Comparison of ENCODE assay signal across 10 mouse cellular contexts in genomic region chr12:116028095-116028494, GRCm38 (mm10). TPM values are rescaled to one million over a fixed set of nuclear protein-coding genes. Genes with fewer than 3 reads are reported as not detected.
DNase-seq lines count a peak whose midpoint lies in the region; ATAC-seq and TF ChIP-seq lines count a peak whose summit lies in the region.
"Had no signal": no experiment of that assay in that cellular context is flagged by ENCODE, and none has a peak within 500 bp of the region (broad histone marks: within the 10 kb centered on the region; RNA-seq: fewer than 3 reads in every experiment).

No protein-coding gene starts in this region.

- intact Hi-C loops in gastrocnemius, postnatal 36 days (cut with DNase I): no loop called here

- H3K4me1 ChIP-seq in embryonic facial prominence, embryonic 11.5 days (ENCODE audit: control insufficient read depth, insufficient read depth, low read length): no peaks in the 10 kb centered on the region
- no peaks in the 10 kb centered on the region for H3K4me1 ChIP-seq in embryonic facial prominence, embryonic 10.5 days
- no peaks in the 10 kb centered on the region for H3K4me1 ChIP-seq in lung, embryonic 14.5 days (ENCODE audit: insufficient read depth)
- H3K4me1 ChIP-seq: hindbrain, embryonic 10.5 days; limb, embryonic 10.5 days had no signal

- H3K9ac ChIP-seq in embryonic facial prominence, embryonic 11.5 days (replicated peaks; ENCODE audit: low read length): no peak overlapping the region
- no peak overlapping the region for H3K9ac ChIP-seq in lung, embryonic 14.5 days

- H3K27me3 ChIP-seq in embryonic facial prominence, embryonic 11.5 days (ENCODE audit: control insufficient read depth, insufficient read depth, low read length): no peaks in the 10 kb centered on the region
- H3K27me3 ChIP-seq in embryonic facial prominence, embryonic 10.5 days (replicated peaks; ENCODE audit: low read depth, poor library complexity, severe bottlenecking): no peaks in the 10 kb centered on the region
- H3K27me3 ChIP-seq in lung, embryonic 14.5 days (ENCODE audit: insufficient read depth, low read length): no peaks in the 10 kb centered on the region

- no peak overlapping the region for H3K4me3 ChIP-seq in embryonic facial prominence, embryonic 11.5 days (ENCODE audit: low read depth, low read length)
- no peak overlapping the region for H3K4me3 ChIP-seq in embryonic facial prominence, embryonic 10.5 days
- H3K4me3 ChIP-seq in lung, embryonic 14.5 days (ENCODE audit: low read depth, low read length): no peak overlapping the region
- H3K4me3 ChIP-seq: hindbrain, embryonic 10.5 days; limb, embryonic 10.5 days had no signal

- WGBS in embryonic facial prominence, embryonic 11.5 days: 54% methylated on average over 2 of the region's 2 CpGs
- 44% methylated on average over 2 of the region's 2 CpGs for WGBS in embryonic facial prominence, embryonic 10.5 days
- WGBS in lung, embryonic 14.5 days: 48% methylated on average over 2 of the region's 2 CpGs

- H3K4me2 ChIP-seq in embryonic facial prominence, embryonic 11.5 days (ENCODE audit: low read depth, low read length): no peak overlapping the region
- H3K4me2 ChIP-seq in lung, embryonic 14.5 days: no peak overlapping the region

- DNase-seq in embryonic facial prominence, embryonic 11.5 days (ENCODE audit: low spot score): peak; percentile 55
- no peak for DNase-seq in embryonic facial prominence, embryonic 10.5 days (ENCODE audit: low spot score)
- peak; percentile 66 for DNase-seq in lung, embryonic 14.5 days
- no peak for DNase-seq in lung, adult 18-20 months
- DNase-seq in c-Kit-negative CD71-positive TER-119-positive erythroid progenitor cells, embryonic 14.5 days (ENCODE audit: low read depth, low spot score): peak; percentile 22
- DNase-seq in urinary bladder, adult 2 months (ENCODE audit: low spot score): no peak
- DNase-seq in gastrocnemius, postnatal 36 days: no peak

- no peaks in the 10 kb centered on the region for H3K36me3 ChIP-seq in embryonic facial prominence, embryonic 11.5 days (replicated peaks; ENCODE audit: control insufficient read depth, insufficient read depth, low read depth, low read length)
- H3K36me3 ChIP-seq in embryonic facial prominence, embryonic 10.5 days (replicated peaks): no peaks in the 10 kb centered on the region
- H3K36me3 ChIP-seq in lung, embryonic 14.5 days (ENCODE audit: insufficient read depth): no peaks in the 10 kb centered on the region
- H3K36me3 ChIP-seq: hindbrain, embryonic 10.5 days; limb, embryonic 10.5 days had no signal

- peak; percentile 78 for TF ChIP-seq CTCF in lung, embryonic 14.5 days (IDR thresholded peaks at IDR 0.05; ENCODE audit: low read depth)

- no peak for ATAC-seq in embryonic facial prominence, embryonic 11.5 days (replicated peaks; ENCODE audit: insufficient number of reproducible peaks, low FRiP score, low TSS enrichment, low read depth)
- ATAC-seq in lung, embryonic 14.5 days (ENCODE audit: insufficient read depth): no peak
- ATAC-seq in monocyte, adult 5-6 weeks (replicated peaks; ENCODE audit: insufficient number of reproducible peaks, low FRiP score, low TSS enrichment, poor library complexity, severe bottlenecking): peak; percentile 73; the same call in 1 of the 2 replicates

- no peaks in the 10 kb centered on the region for H3K9me3 ChIP-seq in embryonic facial prominence, embryonic 11.5 days (replicated peaks; ENCODE audit: control insufficient read depth, low read length)
- peaks cover 6% of the 10 kb centered on the region; the same call in 1 of the 2 replicates for H3K9me3 ChIP-seq in embryonic facial prominence, embryonic 10.5 days
- no peaks in the 10 kb centered on the region for H3K9me3 ChIP-seq in lung, embryonic 14.5 days (ENCODE audit: low read depth, low read length)
- H3K9me3 ChIP-seq: limb, embryonic 10.5 days had no signal

- H3K27ac ChIP-seq in embryonic facial prominence, embryonic 11.5 days (replicated peaks; ENCODE audit: low read depth, low read length): no peak overlapping the region
- no peak overlapping the region for H3K27ac ChIP-seq in embryonic facial prominence, embryonic 10.5 days (replicated peaks)
- H3K27ac ChIP-seq in lung, embryonic 14.5 days (ENCODE audit: low read depth): no peak overlapping the region
- H3K27ac ChIP-seq: hindbrain, embryonic 10.5 days; limb, embryonic 10.5 days had no signal

RNA-seq across cellular contexts. Expression of gene Zfp386, which starts 19.4 kb away (rescaled TPM):
- polyA plus RNA-seq in embryonic facial prominence, embryonic 11.5 days (2014; fragmentation: Nextera tagmentation; extraction: Ambion mirVana): 70.8 and 80.2 TPM in 2 replicates
- polyA plus RNA-seq in embryonic facial prominence, embryonic 10.5 days (2016; fragmentation: Nextera tagmentation; extraction: Ambion mirVana): 61.0 and 65.0 TPM in 2 replicates
- 44.6 and 46.4 TPM in 2 replicates for polyA plus RNA-seq in lung, embryonic 14.5 days (2014; fragmentation: Nextera tagmentation; extraction: Ambion mirVana)
- total RNA-seq in monocyte, adult 5-6 weeks (2017): 36.1 to 55.1 TPM (median 37.0 TPM) in 3 replicates
- polyA plus RNA-seq in urinary bladder, adult 2 months (2012; rRNA removed): 27.7 and 28.1 TPM in 2 replicates
- 10 to 100 TPM; 24.4 to 28.4 TPM for total RNA-seq in gastrocnemius, postnatal 36 days (2021)

RNA-seq across cellular contexts. Expression of gene Vipr2, which starts 49.4 kb away (rescaled TPM):
- polyA plus RNA-seq in embryonic facial prominence, embryonic 11.5 days (2014; fragmentation: Nextera tagmentation; extraction: Ambion mirVana): 2.5 and 3.3 TPM in 2 replicates
- 1.7 and 2.2 TPM in 2 replicates for polyA plus RNA-seq in embryonic facial prominence, embryonic 10.5 days (2016; fragmentation: Nextera tagmentation; extraction: Ambion mirVana)
- polyA plus RNA-seq in lung, embryonic 14.5 days (2014; fragmentation: Nextera tagmentation; extraction: Ambion mirVana): 4.8 and 5.5 TPM in 2 replicates
- 0.49 TPM in 1 of 3 replicates, not detected in the others for total RNA-seq in monocyte, adult 5-6 weeks (2017)
- polyA plus RNA-seq in urinary bladder, adult 2 months (2012; rRNA removed): 0.43 and 0.65 TPM in 2 replicates
- 1 to 10 TPM; 1.2 to 1.5 TPM for total RNA-seq in gastrocnemius, postnatal 36 days (2021)

Comparison
In these comparisons a context has a peak if more than half of its experiments do, and no peak if none do; other contexts are left out.
1. DNase-seq: peak in embryonic facial prominence, embryonic 11.5 days (single experiment), lung, embryonic 14.5 days (single experiment) and c-Kit-negative CD71-positive TER-119-positive erythroid progenitor cells, embryonic 14.5 days (single experiment); none in embryonic facial prominence, embryonic 10.5 days (single experiment), lung, adult 18-20 months (0 of 2), urinary bladder, adult 2 months (single experiment) and gastrocnemius, postnatal 36 days (0 of 2).